ENCODE assay signal across 30 mouse cellular contexts in the genomic region with DNA sequence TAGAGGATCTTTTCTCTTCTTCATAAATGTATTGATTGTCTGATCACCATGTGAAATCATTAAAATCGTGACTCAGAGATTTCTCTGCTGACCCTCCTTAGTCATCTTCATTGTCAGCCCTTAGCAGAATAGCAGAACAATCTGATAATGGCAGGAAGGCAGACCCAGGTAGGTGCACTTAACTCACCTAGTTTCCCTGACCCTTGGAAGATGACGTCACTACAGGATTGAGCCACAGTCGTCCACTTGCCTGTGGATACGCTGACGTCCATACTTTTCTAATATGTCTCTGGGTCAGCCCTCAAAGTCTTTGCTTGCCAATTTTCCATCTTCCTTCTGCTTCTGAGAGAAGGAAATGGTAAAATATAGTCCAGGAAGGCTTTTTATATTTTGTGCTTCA.
"Had no signal": no experiment of that assay in that cellular context is flagged by ENCODE, and none has a peak within 500 bp of the region (broad histone marks: within the 10 kb centered on the region; RNA-seq: fewer than 3 reads in every experiment).

No protein-coding gene starts in this region.

- H3K4me1 ChIP-seq: limb, embryonic 10.5 days; limb, embryonic 12.5 days; limb, embryonic 13.5 days; limb, embryonic 15.5 days; liver, embryonic 12.5 days; liver, embryonic 13.5 days; liver, embryonic 15.5 days; lung, embryonic 15.5 days; midbrain, embryonic 10.5 days; midbrain, embryonic 12.5 days; midbrain, embryonic 13.5 days; midbrain, embryonic 15.5 days; neural tube, embryonic 12.5 days had no signal

- ATAC-seq: liver, embryonic 12.5 days; lung, postnatal 0 days; midbrain, embryonic 13.5 days; midbrain, embryonic 15.5 days; midbrain, embryonic 16.5 days had no signal

- H3K27me3 ChIP-seq: limb, embryonic 15.5 days; liver, embryonic 12.5 days; liver, embryonic 13.5 days; liver, embryonic 15.5 days; megakaryocyte, embryonic 14.5 days; midbrain, embryonic 15.5 days; neural tube, embryonic 12.5 days had no signal

- H3K9ac ChIP-seq: limb, embryonic 12.5 days; limb, embryonic 13.5 days; limb, embryonic 15.5 days; liver, embryonic 12.5 days; liver, embryonic 13.5 days; liver, embryonic 14.5 days; liver, embryonic 15.5 days; lung, embryonic 14.5 days; lung, embryonic 15.5 days; midbrain, embryonic 12.5 days; midbrain, embryonic 13.5 days; midbrain, embryonic 15.5 days; neural tube, embryonic 12.5 days had no signal

- H3K4me3 ChIP-seq: left cerebral cortex, adult 2 months; limb, embryonic 10.5 days; limb, embryonic 12.5 days; limb, embryonic 13.5 days; limb, embryonic 15.5 days; liver, embryonic 12.5 days; liver, embryonic 13.5 days; liver, embryonic 15.5 days; lung, embryonic 15.5 days; megakaryocyte, embryonic 14.5 days; midbrain, embryonic 10.5 days; midbrain, embryonic 12.5 days; midbrain, embryonic 13.5 days; midbrain, embryonic 15.5 days; myocyte; neural tube, embryonic 12.5 days had no signal

- H3K9me3 ChIP-seq: limb, embryonic 10.5 days; limb, embryonic 12.5 days; limb, embryonic 13.5 days; limb, embryonic 15.5 days; liver, embryonic 12.5 days; liver, embryonic 13.5 days; liver, embryonic 15.5 days; lung, embryonic 15.5 days; megakaryocyte, embryonic 14.5 days; midbrain, embryonic 10.5 days; midbrain, embryonic 12.5 days; midbrain, embryonic 13.5 days; midbrain, embryonic 15.5 days; neural tube, embryonic 12.5 days had no signal

- H3K27ac ChIP-seq: left cerebral cortex, adult 2 months; limb, embryonic 10.5 days; limb, embryonic 12.5 days; limb, embryonic 13.5 days; limb, embryonic 15.5 days; liver, embryonic 12.5 days; liver, embryonic 13.5 days; liver, embryonic 14.5 days; liver, embryonic 15.5 days; lung, embryonic 15.5 days; macrophage; midbrain, embryonic 10.5 days; midbrain, embryonic 12.5 days; midbrain, embryonic 13.5 days; midbrain, embryonic 15.5 days; neural tube, embryonic 12.5 days had no signal

- DNase-seq: left cerebral cortex, postnatal 4 days; liver, embryonic 13.5 days; lung, adult 18-20 months; lung, adult 2 months; lung, embryonic 14.5 days; lung, postnatal 10 days; lung, postnatal 14 days; lung, postnatal 36 days; lung, postnatal 4 days; midbrain, embryonic 14.5 days had no signal

- H3K4me2 ChIP-seq: limb, embryonic 12.5 days; limb, embryonic 13.5 days; limb, embryonic 15.5 days; liver, embryonic 12.5 days; liver, embryonic 13.5 days; liver, embryonic 15.5 days; lung, embryonic 14.5 days; lung, embryonic 15.5 days; midbrain, embryonic 11.5 days; midbrain, embryonic 12.5 days; midbrain, embryonic 13.5 days; midbrain, embryonic 15.5 days; neural tube, embryonic 12.5 days had no signal

- H3K36me3 ChIP-seq: limb, embryonic 10.5 days; limb, embryonic 12.5 days; limb, embryonic 13.5 days; limb, embryonic 15.5 days; liver, embryonic 12.5 days; liver, embryonic 13.5 days; liver, embryonic 15.5 days; lung, embryonic 15.5 days; midbrain, embryonic 10.5 days; midbrain, embryonic 12.5 days; midbrain, embryonic 13.5 days; midbrain, embryonic 15.5 days; neural tube, embryonic 12.5 days had no signal
